Mouse (Mus musculus): ENCODE results near the gene Slc7a14. TPM values are rescaled to one million over a fixed set of nuclear protein-coding genes. Genes with fewer than 3 reads are reported as not detected.

The Slc7a14 gene
- polyA plus RNA-seq, 1 experiment from 2014 or later = 0.40 TPM

- no peak for ATAC-seq (replicated peaks; ENCODE audit: low FRiP score)
- no peaks in the 10 kb centered on the region for H3K36me3 ChIP-seq (ENCODE audit: control insufficient read depth, insufficient read depth, low read length)
- H3K9me3 ChIP-seq (ENCODE audit: control insufficient read depth, low read length) = no peaks in the 10 kb centered on the region
- H3K4me1 ChIP-seq (replicated peaks; ENCODE audit: control insufficient read depth, insufficient read depth, low read length) = 0 out of 2 replicates have a peak, but pooled peaks cover 3% of the 10 kb centered on the region
- no peak overlapping the region for H3K9ac ChIP-seq (ENCODE audit: low read length)
- H3K4me3 ChIP-seq (ENCODE audit: low read depth, low read length) = no peak overlapping the region
- 68% methylated on average over 9 of the region's 9 CpGs for WGBS
- no peaks in the 10 kb centered on the region for H3K27me3 ChIP-seq (ENCODE audit: control insufficient read depth, insufficient read depth, low read length)
- H3K27ac ChIP-seq (ENCODE audit: low read depth, low read length) = no peak overlapping the region
- peak; percentile 47 for DNase-seq (ENCODE audit: low spot score)
- H3K4me2 ChIP-seq (ENCODE audit: low read depth, low read length, severe bottlenecking) = no peak overlapping the region
These were observed 97.8 kb downstream of the Slc7a14 start for GRCm38 (mm10) chr3:31212205-31213038.

- Histone ChIP-seq H3K9ac (ENCODE audit: low read length) (peak overlapping the region; percentile 32; the same call in 1 of the 2 replicates), H3K4me1 (replicated peaks; ENCODE audit: control insufficient read depth, insufficient read depth, low read length) (0 out of 2 replicates have a peak, but pooled peaks cover 3% of the 10 kb centered on the region), H3K9me3 (ENCODE audit: control insufficient read depth, low read length) (no peaks in the 10 kb centered on the region), H3K27ac (ENCODE audit: low read depth, low read length) (no peak overlapping the region), H3K4me3 (ENCODE audit: low read depth, low read length) (no peak overlapping the region), H3K36me3 (ENCODE audit: control insufficient read depth, insufficient read depth, low read length) (no peaks in the 10 kb centered on the region), H3K27me3 (ENCODE audit: control insufficient read depth, insufficient read depth, low read length) (no peaks in the 10 kb centered on the region), H3K4me2 (ENCODE audit: low read depth, low read length, severe bottlenecking) (peak overlapping the region; percentile 31; the same call in 1 of the 2 replicates)
- DNase-seq (ENCODE audit: low spot score) (peak; percentile 54), ATAC-seq (replicated peaks; ENCODE audit: low FRiP score) (0 out of 2 replicates have a peak, but pooled peaks have one; percentile 53)
- WGBS = 17% methylated on average over 19 of the region's 19 CpGs
These were observed 101.2 kb downstream of the Slc7a14 start for GRCm38 (mm10) chr3:31209001-31209400.

- no peaks in the 10 kb centered on the region for H3K9me3 ChIP-seq (ENCODE audit: control insufficient read depth, low read length)
- H3K36me3 ChIP-seq (ENCODE audit: control insufficient read depth, insufficient read depth, low read length) = no peaks in the 10 kb centered on the region
- H3K9ac ChIP-seq (ENCODE audit: low read length) = no peak overlapping the region
- ATAC-seq (replicated peaks; ENCODE audit: low FRiP score) (no peak), DNase-seq (ENCODE audit: low spot score) (peak; percentile 53)
- H3K4me2 ChIP-seq (ENCODE audit: low read depth, low read length, severe bottlenecking) = no peak overlapping the region; the same call in 1 of the 2 replicates
- H3K27me3 ChIP-seq (ENCODE audit: control insufficient read depth, insufficient read depth, low read length) = no peaks in the 10 kb centered on the region
- H3K4me3 ChIP-seq (ENCODE audit: low read depth, low read length) = no peak overlapping the region
- WGBS = 24% methylated on average over 6 of the region's 6 CpGs
- H3K27ac ChIP-seq (ENCODE audit: low read depth, low read length) = no peak overlapping the region
- H3K4me1 ChIP-seq (replicated peaks; ENCODE audit: control insufficient read depth, insufficient read depth, low read length) = 0 out of 2 replicates have a peak, but pooled peaks cover 3% of the 10 kb centered on the region
These were observed 101.7 kb downstream of the Slc7a14 start for GRCm38 (mm10) chr3:31208458-31208994.

- DNase-seq (ENCODE audit: low spot score) = no peak
- WGBS = 71% methylated on average over 4 of the region's 4 CpGs
- no peak for ATAC-seq (replicated peaks; ENCODE audit: low FRiP score)
- H3K36me3 ChIP-seq (ENCODE audit: control insufficient read depth, insufficient read depth, low read length) = no peaks in the 10 kb centered on the region
- H3K4me3 ChIP-seq (ENCODE audit: low read depth, low read length) = no peak overlapping the region
- no peaks in the 10 kb centered on the region for H3K9me3 ChIP-seq (ENCODE audit: control insufficient read depth, low read length)
- no peak overlapping the region for H3K27ac ChIP-seq (ENCODE audit: low read depth, low read length)
- 0 out of 2 replicates have a peak, but pooled peaks cover 3% of the 10 kb centered on the region for H3K4me1 ChIP-seq (replicated peaks; ENCODE audit: control insufficient read depth, insufficient read depth, low read length)
- no peak overlapping the region for H3K9ac ChIP-seq (ENCODE audit: low read length)
- no peak overlapping the region for H3K4me2 ChIP-seq (ENCODE audit: low read depth, low read length, severe bottlenecking)
- H3K27me3 ChIP-seq (ENCODE audit: control insufficient read depth, insufficient read depth, low read length) = no peaks in the 10 kb centered on the region
These were observed 102.1 kb downstream of the Slc7a14 start for GRCm38 (mm10) chr3:31208046-31208445.

GRCm38 (mm10) chr3:31205167-31205566 lies 105.0 kb downstream of the Slc7a14 start:
- ATAC-seq (replicated peaks; ENCODE audit: low FRiP score) = no peak
- Histone ChIP-seq H3K27me3 (ENCODE audit: control insufficient read depth, insufficient read depth, low read length) (no peaks in the 10 kb centered on the region), H3K36me3 (ENCODE audit: control insufficient read depth, insufficient read depth, low read length) (no peaks in the 10 kb centered on the region), H3K4me3 (ENCODE audit: low read depth, low read length) (no peak overlapping the region), H3K27ac (ENCODE audit: low read depth, low read length) (no peak overlapping the region), H3K9me3 (ENCODE audit: control insufficient read depth, low read length) (no peaks in the 10 kb centered on the region), H3K4me1 (replicated peaks; ENCODE audit: control insufficient read depth, insufficient read depth, low read length) (0 out of 2 replicates have a peak, but pooled peaks cover 3% of the 10 kb centered on the region), H3K9ac (ENCODE audit: low read length) (no peak overlapping the region), H3K4me2 (ENCODE audit: low read depth, low read length, severe bottlenecking) (no peak overlapping the region)
- WGBS = 89% methylated on average over 3 of the region's 3 CpGs
- DNase-seq (ENCODE audit: low spot score) = no peak

- DNase-seq (ENCODE audit: low spot score) = no peak
- H3K27me3 ChIP-seq (ENCODE audit: control insufficient read depth, insufficient read depth, low read length) = no peaks in the 10 kb centered on the region
- no peak overlapping the region for H3K4me3 ChIP-seq (ENCODE audit: low read depth, low read length)
- no peak overlapping the region for H3K9ac ChIP-seq (ENCODE audit: low read length)
- no peaks in the 10 kb centered on the region for H3K9me3 ChIP-seq (ENCODE audit: control insufficient read depth, low read length)
- H3K36me3 ChIP-seq (ENCODE audit: control insufficient read depth, insufficient read depth, low read length) = no peaks in the 10 kb centered on the region
- no peak overlapping the region for H3K4me2 ChIP-seq (ENCODE audit: low read depth, low read length, severe bottlenecking)
- no peak overlapping the region for H3K27ac ChIP-seq (ENCODE audit: low read depth, low read length)
- ATAC-seq (replicated peaks; ENCODE audit: low FRiP score) = no peak
- 0 out of 2 replicates have a peak, but pooled peaks cover under 1% of the 10 kb centered on the region for H3K4me1 ChIP-seq (replicated peaks; ENCODE audit: control insufficient read depth, insufficient read depth, low read length)
- 94% methylated on average over 11 of the region's 11 CpGs for WGBS
These were observed 106.2 kb downstream of the Slc7a14 start for GRCm38 (mm10) chr3:31203947-31204346.

GRCm38 (mm10) chr3:31199162-31199877 lies 110.9 kb downstream of the Slc7a14 start:
- Histone ChIP-seq H3K9ac (ENCODE audit: low read length) (no peak overlapping the region), H3K27me3 (ENCODE audit: control insufficient read depth, insufficient read depth, low read length) (no peaks in the 10 kb centered on the region), H3K4me3 (ENCODE audit: low read depth, low read length) (no peak overlapping the region), H3K36me3 (ENCODE audit: control insufficient read depth, insufficient read depth, low read length) (no peaks in the 10 kb centered on the region), H3K4me1 (replicated peaks; ENCODE audit: control insufficient read depth, insufficient read depth, low read length) (no peaks in the 10 kb centered on the region), H3K4me2 (ENCODE audit: low read depth, low read length, severe bottlenecking) (no peak overlapping the region), H3K27ac (ENCODE audit: low read depth, low read length) (no peak overlapping the region), H3K9me3 (ENCODE audit: control insufficient read depth, low read length) (no peaks in the 10 kb centered on the region)
- no peak for ATAC-seq (replicated peaks; ENCODE audit: low FRiP score)
- DNase-seq (ENCODE audit: low spot score) = no peak
- 89% methylated on average over 17 of the region's 17 CpGs for WGBS

- ATAC-seq (replicated peaks; ENCODE audit: low FRiP score) (no peak), DNase-seq (ENCODE audit: low spot score) (no peak)
- WGBS = 75% methylated on average over 10 of the region's 10 CpGs
- no peaks in the 10 kb centered on the region for H3K36me3 ChIP-seq (ENCODE audit: control insufficient read depth, insufficient read depth, low read length)
- H3K4me2 ChIP-seq (ENCODE audit: low read depth, low read length, severe bottlenecking) = no peak overlapping the region
- H3K27me3 ChIP-seq (ENCODE audit: control insufficient read depth, insufficient read depth, low read length) = no peaks in the 10 kb centered on the region
- H3K9me3 ChIP-seq (ENCODE audit: control insufficient read depth, low read length) = no peaks in the 10 kb centered on the region
- H3K4me3 ChIP-seq (ENCODE audit: low read depth, low read length) = no peak overlapping the region
- H3K9ac ChIP-seq (ENCODE audit: low read length) = no peak overlapping the region
- H3K4me1 ChIP-seq (replicated peaks; ENCODE audit: control insufficient read depth, insufficient read depth, low read length) = no peaks in the 10 kb centered on the region
- H3K27ac ChIP-seq (ENCODE audit: low read depth, low read length) = no peak overlapping the region
These were observed 118.8 kb downstream of the Slc7a14 start for GRCm38 (mm10) chr3:31191402-31191801.
